Mouse (Mus musculus): ENCODE measurements around the gene Tomt. TPM values are rescaled to one million over a fixed set of nuclear protein-coding genes. Genes with fewer than 3 reads are reported as not detected.

The Tomt gene
- total and polyA plus RNA-seq, 3 experiments = 0.07 to 1.3 (median 1.1) TPM

- dilution Hi-C loops (cut with MboI; ENCODE audit: extremely low pct_ligation_motif_present, extremely low pct_unique_long_range_greater_than_20kb, low sequenced_read_pairs) (no loop called here), in situ Hi-C loops (cut with MboI; ENCODE audit: low pct_ligation_motif_present, low pct_unique_long_range_greater_than_20kb, low sequenced_read_pairs) (no loop called here)
- Histone ChIP-seq H3K9me3 (replicated peaks; ENCODE audit: low read length) (no peaks in the 10 kb centered on the region), H3K4me1 (ENCODE audit: control insufficient read depth in 1 of 2, insufficient read depth in 2 of 2) (peaks cover 0 to 9% of the 10 kb centered on the region in 2 experiments; a peak in 3 of 4 replicates), H3K79me2 (replicated peaks; ENCODE audit: control insufficient read depth, extremely low read depth, insufficient read depth, poor library complexity, severe bottlenecking) (no peaks in the 10 kb centered on the region), H3K27ac (ENCODE audit: insufficient read depth, low read depth) (no peak overlapping the region), H3K9ac (ENCODE audit: insufficient read depth, low read depth) (no peak overlapping the region), H3K27me3 (replicated peaks) (no peaks in the 10 kb centered on the region), H3K4me3 (replicated peaks in 1 of 3; ENCODE audit: low read depth in 2 of 3, low read length in 2 of 3, poor library complexity in 1 of 3) (no peak overlapping the region), H3K36me3 (replicated peaks in 1 of 2; ENCODE audit: control insufficient read depth in 1 of 2, insufficient read depth in 1 of 2, low read length in 1 of 2) (no peaks in the 10 kb centered on the region), H3K4me2 (ENCODE audit: insufficient read depth, low read depth, poor library complexity, severe bottlenecking) (no peak overlapping the region)
- no peak for TF ChIP-seq MAX (IDR thresholded peaks at IDR 0.05; ENCODE audit: low read length)
- no peak for TF ChIP-seq E2F4 (IDR thresholded peaks at IDR 0.05; ENCODE audit: insufficient replicate concordance, low read depth, low read length)
- no peak for TF ChIP-seq POLR2AphosphoS2 (IDR thresholded peaks at IDR 0.05; ENCODE audit: low read depth, low read length)
- no peak for TF ChIP-seq ELF1 (IDR thresholded peaks at IDR 0.05; ENCODE audit: low read depth, low read length)
- TF ChIP-seq MAFK (IDR thresholded peaks at IDR 0.05; ENCODE audit: insufficient replicate concordance, low read length) = no peak
- no peak for TF ChIP-seq MEF2A (IDR thresholded peaks at IDR 0.05; ENCODE audit: borderline replicate concordance, low read depth, low read length)
- TF ChIP-seq USF2 (conservative IDR thresholded peaks at IDR 0.05; ENCODE audit: low read depth, low read length) = no peak
- no peak for TF ChIP-seq SIN3A (IDR thresholded peaks at IDR 0.05; ENCODE audit: low read length)
- TF ChIP-seq UBTF (IDR thresholded peaks at IDR 0.05; ENCODE audit: low read depth, low read length) = no peak
- TF ChIP-seq KAT2A (IDR thresholded peaks at IDR 0.05; ENCODE audit: insufficient replicate concordance, low read length) = no peak
- TF ChIP-seq RAD21 (IDR thresholded peaks at IDR 0.05; ENCODE audit: low read depth, low read length) = no peak
- no peak for DNase-seq (ENCODE audit: extremely low read depth)
These were observed 23.6 kb downstream of the Tomt start for GRCm38 (mm10) chr7:101882413-101883154.

DNA sequence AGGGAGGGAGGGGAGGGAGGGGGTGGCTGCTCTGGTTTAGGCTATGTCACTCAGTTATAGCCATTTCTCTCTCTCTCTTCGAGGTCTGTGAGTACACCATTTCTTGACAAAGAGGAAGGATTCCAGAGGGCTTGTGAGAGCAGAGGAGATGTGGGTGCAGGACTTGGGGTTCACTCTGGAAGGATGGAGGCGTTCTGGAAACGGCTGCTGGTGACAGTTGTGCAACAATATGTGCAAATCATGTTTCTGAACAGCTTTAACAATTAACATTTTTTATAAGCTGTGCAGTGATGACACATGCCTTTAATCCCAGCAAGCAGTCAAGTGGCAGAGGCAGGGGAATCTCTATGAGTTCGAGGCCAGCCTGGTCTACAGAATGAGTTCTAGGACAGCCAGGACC lies 25.3 kb downstream of the Tomt start:
- TF ChIP-seq RAD21 (IDR thresholded peaks at IDR 0.05; ENCODE audit: low read depth, low read length) (no peak), E2F4 (IDR thresholded peaks at IDR 0.05; ENCODE audit: insufficient replicate concordance, low read depth, low read length) (no peak), MEF2A (IDR thresholded peaks at IDR 0.05; ENCODE audit: borderline replicate concordance, low read depth, low read length) (no peak)
- Histone ChIP-seq H3K9ac (ENCODE audit: insufficient read depth, low read depth) (no peak overlapping the region), H3K4me2 (ENCODE audit: insufficient read depth, low read depth, poor library complexity, severe bottlenecking) (no peak overlapping the region), H3K9me3 (replicated peaks; ENCODE audit: low read length) (no peaks in the 10 kb centered on the region), H3K79me2 (replicated peaks; ENCODE audit: control insufficient read depth, extremely low read depth, insufficient read depth, poor library complexity, severe bottlenecking) (no peaks in the 10 kb centered on the region), H3K27me3 (replicated peaks) (no peaks in the 10 kb centered on the region), H3K36me3 (replicated peaks in 1 of 2; ENCODE audit: control insufficient read depth in 1 of 2, insufficient read depth in 1 of 2, low read length in 1 of 2) (no peaks in the 10 kb centered on the region), H3K4me3 (replicated peaks in 1 of 3; ENCODE audit: low read depth in 2 of 3, low read length in 2 of 3, poor library complexity in 1 of 3) (no peak overlapping the region), H3K27ac (ENCODE audit: insufficient read depth, low read depth) (no peak overlapping the region), H3K4me1 (ENCODE audit: control insufficient read depth in 1 of 2, insufficient read depth in 2 of 2) (no peaks in the 10 kb centered on the region; a peak in 1 of 4 replicates)
- no peak for DNase-seq (ENCODE audit: extremely low read depth)
- dilution Hi-C loops (cut with MboI; ENCODE audit: extremely low pct_ligation_motif_present, extremely low pct_unique_long_range_greater_than_20kb, low sequenced_read_pairs) (no loop called here), in situ Hi-C loops (cut with MboI; ENCODE audit: low pct_ligation_motif_present, low pct_unique_long_range_greater_than_20kb, low sequenced_read_pairs) (no loop called here)

- no peak for TF ChIP-seq NRF1 (IDR thresholded peaks at IDR 0.05; ENCODE audit: low read depth, low read length)
- no peak for TF ChIP-seq ZMIZ1 (IDR thresholded peaks at IDR 0.05; ENCODE audit: low read depth, low read length)
- TF ChIP-seq GABPA (IDR thresholded peaks at IDR 0.05; ENCODE audit: insufficient replicate concordance, low read depth, low read length) = no peak
- TF ChIP-seq ZC3H11A (IDR thresholded peaks at IDR 0.05; ENCODE audit: low read depth, low read length) = no peak
- TF ChIP-seq MXI1 (IDR thresholded peaks at IDR 0.05; ENCODE audit: low read depth, low read length) = no peak
- TF ChIP-seq USF2 (conservative IDR thresholded peaks at IDR 0.05; ENCODE audit: low read depth, low read length) = no peak
- TF ChIP-seq MAX (IDR thresholded peaks at IDR 0.05; ENCODE audit: low read length) = no peak
- TF ChIP-seq CTCF (conservative IDR thresholded peaks at IDR 0.05 in 1 of 2, IDR thresholded peaks at IDR 0.05 in 1 of 2; ENCODE audit: low read depth in 2 of 2, low read length in 2 of 2) = no peak
- TF ChIP-seq POLR2A (IDR thresholded peaks at IDR 0.05; ENCODE audit: low read depth, low read length) = no peak
- TF ChIP-seq SMC3 (IDR thresholded peaks at IDR 0.05; ENCODE audit: low read depth, low read length) = no peak
- TF ChIP-seq ETS1 (conservative IDR thresholded peaks at IDR 0.05; ENCODE audit: low read depth, low read length) = no peak
- no peak for TF ChIP-seq RAD21 (IDR thresholded peaks at IDR 0.05; ENCODE audit: low read depth, low read length)
- TF ChIP-seq MAFK (IDR thresholded peaks at IDR 0.05; ENCODE audit: insufficient replicate concordance, low read length) = no peak
- TF ChIP-seq MYC (IDR thresholded peaks at IDR 0.05; ENCODE audit: low read depth, low read length) = no peak
- no peak for TF ChIP-seq USF1 (IDR thresholded peaks at IDR 0.05; ENCODE audit: low read depth, low read length)
- TF ChIP-seq TBP (conservative IDR thresholded peaks at IDR 0.05; ENCODE audit: low read depth, low read length) = no peak
- TF ChIP-seq POLR2AphosphoS2 (IDR thresholded peaks at IDR 0.05; ENCODE audit: low read depth, low read length) = no peak
- no peak for TF ChIP-seq KAT2A (IDR thresholded peaks at IDR 0.05; ENCODE audit: insufficient replicate concordance, low read length)
- Histone ChIP-seq H3K9me3 (replicated peaks; ENCODE audit: low read length) (no peaks in the 10 kb centered on the region), H3K36me3 (replicated peaks in 1 of 2; ENCODE audit: control insufficient read depth in 1 of 2, insufficient read depth in 1 of 2, low read length in 1 of 2) (no peaks in the 10 kb centered on the region), H3K27me3 (replicated peaks) (no peaks in the 10 kb centered on the region), H3K27ac (ENCODE audit: insufficient read depth, low read depth) (no peak overlapping the region), H3K4me2 (ENCODE audit: insufficient read depth, low read depth, poor library complexity, severe bottlenecking) (no peak overlapping the region), H3K9ac (ENCODE audit: insufficient read depth, low read depth) (no peak overlapping the region), H3K4me3 (replicated peaks in 1 of 3; ENCODE audit: low read depth in 2 of 3, low read length in 2 of 3, poor library complexity in 1 of 3) (no peak overlapping the region), H3K4me1 (ENCODE audit: control insufficient read depth in 1 of 2, insufficient read depth in 2 of 2) (no peaks in the 10 kb centered on the region; a peak in 1 of 4 replicates), H3K79me2 (replicated peaks; ENCODE audit: control insufficient read depth, extremely low read depth, insufficient read depth, poor library complexity, severe bottlenecking) (no peaks in the 10 kb centered on the region)
- DNase-seq (ENCODE audit: extremely low read depth) = no peak
- in situ Hi-C loops (cut with MboI; ENCODE audit: low pct_ligation_motif_present, low pct_unique_long_range_greater_than_20kb, low sequenced_read_pairs) = no loop called here
- dilution Hi-C loops (cut with MboI; ENCODE audit: extremely low pct_ligation_motif_present, extremely low pct_unique_long_range_greater_than_20kb, low sequenced_read_pairs) = no loop called here
These were observed 30.2 kb downstream of the Tomt start for GRCm38 (mm10) chr7:101875978-101876377.

All from CH12.LX (cell line).